Mouse (Mus musculus) embryonic fibroblast, embryonic 13.5 days (primary cell): ENCODE results near the gene Cacna1c. TPM values are rescaled to one million over a fixed set of nuclear protein-coding genes. Genes with fewer than 3 reads are reported as not detected.

Experiments used
- H3K27ac ChIP-seq: 2 replicates; pipeline ENCODE4 v1.5.1; 2012; ENCODE audit warnings: low read length, control low read depth, inconsistent platforms; ENCODE audit not compliant: insufficient read depth
- H3K4me1 ChIP-seq: 2 replicates; pipeline ENCODE4 v1.6.1; 2011; ENCODE audit warnings: low read length; ENCODE audit not compliant: control insufficient read depth, insufficient read depth
- H3K4me3 ChIP-seq: 2 replicates; pipeline ENCODE4 v1.5.1; 2011; ENCODE audit warnings: mild to moderate bottlenecking, control low read depth, low read length; ENCODE audit not compliant: insufficient read depth
- CTCF ChIP-seq: IDR thresholded peaks from 2 replicates; pipeline ENCODE4 v1.5.1; 2011; ENCODE audit warnings: mild to moderate bottlenecking, control low read depth, low read length, moderate library complexity, borderline replicate concordance; ENCODE audit not compliant: insufficient read depth
- POLR2A ChIP-seq: IDR thresholded peaks from 2 replicates; pipeline ENCODE4 v1.6.1; 2011; ENCODE audit warnings: low read depth, mild to moderate bottlenecking, control low read depth, low read length, moderate library complexity
- polyA plus RNA-seq: library from polyadenylated mRNA; stranded (reverse); fragments of >200 nt; gene quantifications from 2 replicates; pipeline ENCODE4 v1.2.4, GENCODE M21; 2011; ENCODE audit warnings: low read depth; ENCODE audit not compliant: missing spikeins, insufficient read length

The Cacna1c gene
- polyA plus RNA-seq, 1 experiment, result 40.7 TPM

- Histone ChIP-seq H3K4me3 (no peak overlapping the region), H3K27ac (no peak overlapping the region), H3K4me1 (no peaks in the 10 kb centered on the region)
- TF ChIP-seq CTCF (no peak), POLR2A (no peak)
Observed at GRCm38 (mm10) chr6:118749285-118749684, 446.9 kb downstream of the Cacna1c start.

- no peaks in the 10 kb centered on the region for H3K4me1 ChIP-seq
- no peak overlapping the region for H3K27ac ChIP-seq
- H3K4me3 ChIP-seq, result no peak overlapping the region
- no peak for TF ChIP-seq POLR2A
- TF ChIP-seq CTCF, result no peak
Observed at GRCm38 (mm10) chr6:118742701-118743100, 453.5 kb downstream of the Cacna1c start.

- H3K4me1 ChIP-seq, result no peaks in the 10 kb centered on the region
- TF ChIP-seq POLR2A (no peak), CTCF (no peak)
- H3K27ac ChIP-seq, result no peak overlapping the region
- H3K4me3 ChIP-seq, result no peak overlapping the region
Observed at GRCm38 (mm10) chr6:118741841-118742240, 454.4 kb downstream of the Cacna1c start.

- Histone ChIP-seq H3K4me3 (no peak overlapping the region), H3K27ac (no peak overlapping the region), H3K4me1 (no peaks in the 10 kb centered on the region)
- TF ChIP-seq POLR2A (no peak), CTCF (no peak)
Observed at GRCm38 (mm10) chr6:118739961-118740599, 456.1 kb downstream of the Cacna1c start.

- Histone ChIP-seq H3K4me3 (no peak overlapping the region), H3K4me1 (no peaks in the 10 kb centered on the region)
- TF ChIP-seq CTCF (no peak), POLR2A (no peak)
Observed at GRCm38 (mm10) chr6:118739344-118739743, 456.9 kb downstream of the Cacna1c start.

GRCm38 (mm10) chr6:118738656-118739055 is 457.6 kb downstream of the Cacna1c start:
- H3K4me3 ChIP-seq, result no peak overlapping the region
- H3K4me1 ChIP-seq, result no peaks in the 10 kb centered on the region
- TF ChIP-seq CTCF, result no peak
- TF ChIP-seq POLR2A, result no peak
- no peak overlapping the region for H3K27ac ChIP-seq

More at GRCm38 (mm10) chr6:118739344-118739743, 456.9 kb downstream of the Cacna1c start:
- no peak overlapping the region for H3K27ac ChIP-seq

- TF ChIP-seq POLR2A (no peak), CTCF (no peak)
- Histone ChIP-seq H3K27ac (no peak overlapping the region), H3K4me1 (no peaks in the 10 kb centered on the region; the same call in 1 of the 2 replicates), H3K4me3 (no peak overlapping the region)
Observed at GRCm38 (mm10) chr6:118737078-118737477, 459.1 kb downstream of the Cacna1c start.

- H3K27ac ChIP-seq, result no peak overlapping the region
- TF ChIP-seq CTCF, result no peak
- no peak for TF ChIP-seq POLR2A
- no peak overlapping the region for H3K4me3 ChIP-seq
- H3K4me1 ChIP-seq, result no peaks in the 10 kb centered on the region; the same call in 1 of the 2 replicates
Observed at GRCm38 (mm10) chr6:118736491-118736890, 459.7 kb downstream of the Cacna1c start.

GRCm38 (mm10) chr6:118735145-118735544 is 461.1 kb downstream of the Cacna1c start:
- TF ChIP-seq POLR2A (no peak), CTCF (no peak)
- Histone ChIP-seq H3K27ac (no peak overlapping the region), H3K4me3 (no peak overlapping the region), H3K4me1 (no peaks in the 10 kb centered on the region; the same call in 1 of the 2 replicates)

GRCm38 (mm10) chr6:118731937-118732336 is 464.3 kb downstream of the Cacna1c start:
- Histone ChIP-seq H3K27ac (peak overlapping the region; percentile 45), H3K4me3 (no peak overlapping the region), H3K4me1 (no peaks in the 10 kb centered on the region; the same call in 1 of the 2 replicates)
- TF ChIP-seq POLR2A (no peak), CTCF (no peak)
